Mouse (Mus musculus): Measurements from ENCODE around the gene Rap1b. TPM values are rescaled to one million over a fixed set of nuclear protein-coding genes. Genes with fewer than 3 reads are reported as not detected.
"Not testable (repeated sequence)": the region's sequence is repeated elsewhere in the genome, so short reads cannot be mapped to it uniquely, and the experiment has no call there.

The Rap1b gene
- 26.1 and 49.6 TPM in 2 replicates for total RNA-seq (2012; rRNA removed)

GRCm38 (mm10) chr10:117845597-117846259, at the start of gene Rap1b:
TSS of gene Rap1b (minus strand) at chr10:117846035.
- in situ Hi-C loops (cut with MboI; ENCODE audit: low sequenced_read_pairs in 2 of 2, unreplicated experiment in 2 of 2) = no loop called here
- Histone ChIP-seq H3K4me1 (ENCODE audit: control insufficient read depth in 2 of 2, insufficient read depth in 2 of 2, low read length in 2 of 2, poor library complexity in 1 of 2) (peaks cover 4 to 7% of the 10 kb centered on the region in 2 experiments; a peak in 2 of 4 replicates), H3K27ac (ENCODE audit: insufficient read depth, low read depth, low read length, poor library complexity, severe bottlenecking) (peak within 1 kb of the TSS; percentile 88), H3K4me3 (ENCODE audit: insufficient read depth in 1 of 2, low read depth in 1 of 2, low read length in 2 of 2, poor library complexity in 1 of 2, severe bottlenecking in 1 of 2) (peak within 1 kb of the TSS; percentile 82 to 99), H3K9ac (ENCODE audit: insufficient read depth, low read depth, low read length, poor library complexity, severe bottlenecking) (peak within 1 kb of the TSS; percentile 97), H3K36me3 (ENCODE audit: control insufficient read depth, insufficient read depth, low read length, poor library complexity, severe bottlenecking) (no peaks in the 10 kb centered on the region), H3K9me3 (ENCODE audit: control insufficient read depth, insufficient read depth, low read depth, low read length) (no peaks in the 10 kb centered on the region)
- TF ChIP-seq HCFC1 (IDR thresholded peaks at IDR 0.05; ENCODE audit: borderline replicate concordance, insufficient read depth, low read length) = no peak
- DNase-seq (ENCODE audit: low read depth, low spot score) = peak; percentile 71

- no peaks in the 10 kb centered on the region for H3K9me3 ChIP-seq (ENCODE audit: control insufficient read depth, insufficient read depth, low read depth, low read length)
- DNase-seq (ENCODE audit: low read depth, low spot score) = no peak
- H3K36me3 ChIP-seq (ENCODE audit: control insufficient read depth, insufficient read depth, low read length, poor library complexity, severe bottlenecking) = no peaks in the 10 kb centered on the region
- H3K4me1 ChIP-seq (ENCODE audit: control insufficient read depth in 2 of 2, insufficient read depth in 2 of 2, low read length in 2 of 2, poor library complexity in 1 of 2) = peaks cover 14 to 22% of the 10 kb centered on the region in 2 experiments
- in situ Hi-C loops (cut with MboI; ENCODE audit: low sequenced_read_pairs in 2 of 2, unreplicated experiment in 2 of 2) = no loop called here
- H3K9ac ChIP-seq (ENCODE audit: insufficient read depth, low read depth, low read length, poor library complexity, severe bottlenecking) = no peak overlapping the region
- H3K4me3 ChIP-seq (ENCODE audit: insufficient read depth in 1 of 2, low read depth in 1 of 2, low read length in 2 of 2, poor library complexity in 1 of 2, severe bottlenecking in 1 of 2) = no peak overlapping the region
- no peak for TF ChIP-seq MAFK (IDR thresholded peaks at IDR 0.05; ENCODE audit: insufficient read depth, low read depth, low read length)
- TF ChIP-seq ZNF384 (IDR thresholded peaks at IDR 0.05; ENCODE audit: low read depth, low read length) = no peak
- no peak for TF ChIP-seq HCFC1 (IDR thresholded peaks at IDR 0.05; ENCODE audit: borderline replicate concordance, insufficient read depth, low read length)
- TF ChIP-seq ZC3H11A (IDR thresholded peaks at IDR 0.05; ENCODE audit: borderline replicate concordance, low read depth, low read length) = no peak
- TF ChIP-seq CHD2 (IDR thresholded peaks at IDR 0.05; ENCODE audit: low read depth, low read length) = no peak
- H3K27ac ChIP-seq (ENCODE audit: insufficient read depth, low read depth, low read length, poor library complexity, severe bottlenecking) = no peak overlapping the region
These were observed 49.4 kb upstream of the Rap1b start for GRCm38 (mm10) chr10:117895186-117895585.

- Histone ChIP-seq H3K27ac (ENCODE audit: insufficient read depth, low read depth, low read length, poor library complexity, severe bottlenecking) (no peak overlapping the region; the same call in 1 of the 2 replicates), H3K36me3 (ENCODE audit: control insufficient read depth, insufficient read depth, low read length, poor library complexity, severe bottlenecking) (no peaks in the 10 kb centered on the region), H3K4me3 (ENCODE audit: insufficient read depth in 1 of 2, low read depth in 1 of 2, low read length in 2 of 2, poor library complexity in 1 of 2, severe bottlenecking in 1 of 2) (no peak overlapping the region), H3K4me1 (ENCODE audit: control insufficient read depth in 2 of 2, insufficient read depth in 2 of 2, low read length in 2 of 2, poor library complexity in 1 of 2) (peaks cover 14 to 21% of the 10 kb centered on the region in 2 experiments), H3K9ac (ENCODE audit: insufficient read depth, low read depth, low read length, poor library complexity, severe bottlenecking) (no peak overlapping the region), H3K9me3 (ENCODE audit: control insufficient read depth, insufficient read depth, low read depth, low read length) (no peaks in the 10 kb centered on the region)
- no peak for DNase-seq (ENCODE audit: low read depth, low spot score)
- TF ChIP-seq CHD2 (IDR thresholded peaks at IDR 0.05; ENCODE audit: low read depth, low read length) = no peak
- no peak for TF ChIP-seq HCFC1 (IDR thresholded peaks at IDR 0.05; ENCODE audit: borderline replicate concordance, insufficient read depth, low read length)
- no peak for TF ChIP-seq ZC3H11A (IDR thresholded peaks at IDR 0.05; ENCODE audit: borderline replicate concordance, low read depth, low read length)
- TF ChIP-seq ZNF384 (IDR thresholded peaks at IDR 0.05; ENCODE audit: low read depth, low read length) = no peak
- no peak for TF ChIP-seq MAFK (IDR thresholded peaks at IDR 0.05; ENCODE audit: insufficient read depth, low read depth, low read length)
- in situ Hi-C loops (cut with MboI; ENCODE audit: low sequenced_read_pairs in 2 of 2, unreplicated experiment in 2 of 2) = no loop called here
These were observed 48.5 kb upstream of the Rap1b start for GRCm38 (mm10) chr10:117894114-117895035.

GRCm38 (mm10) chr10:117893128-117893527, 47.3 kb upstream of the Rap1b start:
- H3K9me3 ChIP-seq (ENCODE audit: control insufficient read depth, insufficient read depth, low read depth, low read length); DNase-seq (ENCODE audit: low read depth, low spot score); in situ Hi-C loops (cut with MboI; ENCODE audit: low sequenced_read_pairs in 2 of 2, unreplicated experiment in 2 of 2); H3K27ac ChIP-seq (ENCODE audit: insufficient read depth, low read depth, low read length, poor library complexity, severe bottlenecking); H3K36me3 ChIP-seq (ENCODE audit: control insufficient read depth, insufficient read depth, low read length, poor library complexity, severe bottlenecking); H3K4me3 ChIP-seq (ENCODE audit: insufficient read depth in 1 of 2, low read depth in 1 of 2, low read length in 2 of 2, poor library complexity in 1 of 2, severe bottlenecking in 1 of 2); H3K9ac ChIP-seq (ENCODE audit: insufficient read depth, low read depth, low read length, poor library complexity, severe bottlenecking): not testable (repeated sequence)
- H3K4me1 ChIP-seq (ENCODE audit: control insufficient read depth in 2 of 2, insufficient read depth in 2 of 2, low read length in 2 of 2, poor library complexity in 1 of 2) = peaks cover 14 to 21% of the 10 kb centered on the region in 2 experiments
